Mouse (Mus musculus): ENCODE measurements around the gene Osbpl9.

The Osbpl9 gene

DNA sequence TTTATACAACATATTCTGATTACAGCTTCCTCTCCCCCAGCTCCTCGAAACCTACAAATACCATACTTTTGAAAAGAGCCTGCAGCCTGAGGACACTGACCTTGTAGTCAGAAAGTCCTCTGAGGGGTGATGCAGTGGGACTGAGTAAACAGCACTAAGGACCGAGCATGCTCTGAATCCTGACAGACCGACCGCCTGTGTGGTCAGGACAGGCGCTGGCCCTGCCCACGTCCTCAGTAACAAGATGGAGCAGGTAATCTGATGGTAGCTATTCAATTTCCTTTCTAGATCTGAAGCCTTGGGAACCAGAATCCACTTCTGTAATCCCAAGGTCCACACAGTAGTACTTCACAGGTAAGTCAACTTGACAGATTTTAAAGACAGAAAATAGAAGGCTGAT lies 93.1 kb downstream of the Osbpl9 start:
- peak; percentile 34 for DNase-seq (ENCODE audit: extremely low read depth, insufficient read length, low spot score)

DNA sequence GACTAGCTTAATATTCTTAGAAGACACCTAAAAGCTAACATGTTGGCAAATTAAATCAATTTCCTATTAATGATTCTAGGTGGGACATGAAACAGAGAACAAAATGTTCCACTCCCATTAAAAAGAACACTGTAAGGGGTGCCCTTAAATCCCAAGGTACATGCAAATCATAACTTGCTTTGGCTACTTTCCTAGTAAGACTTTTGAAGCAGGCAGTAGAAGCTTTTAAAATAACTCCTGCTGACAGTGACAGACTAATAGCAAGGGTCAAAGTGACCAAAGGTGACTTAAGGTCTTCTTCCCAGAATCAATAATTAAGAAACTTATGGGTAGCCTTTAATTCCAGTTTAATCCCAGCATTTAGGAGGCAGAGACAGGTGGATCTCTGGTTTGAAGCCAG lies 95.5 kb downstream of the Osbpl9 start:
- DNase-seq (ENCODE audit: extremely low read depth, insufficient read length, low spot score), result no peak

DNA sequence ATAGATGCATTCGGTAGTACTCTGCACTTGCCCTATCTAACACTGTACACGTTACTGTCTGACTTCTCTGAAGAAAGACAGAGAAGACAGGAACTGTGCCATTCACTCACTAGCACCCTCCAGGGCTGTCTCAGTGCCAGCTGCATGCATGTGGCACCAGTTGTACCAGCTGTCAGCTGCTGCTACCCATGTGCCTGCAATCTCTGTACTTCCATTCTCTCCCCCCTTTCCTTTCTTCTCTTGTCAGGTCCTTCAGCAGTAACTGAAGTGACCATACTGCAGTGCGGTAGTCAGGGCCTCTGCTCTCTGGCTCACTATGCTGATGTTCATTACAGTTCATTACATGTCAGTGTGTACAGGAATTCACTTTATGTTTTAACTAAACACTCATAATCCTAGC lies 96.0 kb downstream of the Osbpl9 start:
- no peak for DNase-seq (ENCODE audit: extremely low read depth, insufficient read length, low spot score)

DNA sequence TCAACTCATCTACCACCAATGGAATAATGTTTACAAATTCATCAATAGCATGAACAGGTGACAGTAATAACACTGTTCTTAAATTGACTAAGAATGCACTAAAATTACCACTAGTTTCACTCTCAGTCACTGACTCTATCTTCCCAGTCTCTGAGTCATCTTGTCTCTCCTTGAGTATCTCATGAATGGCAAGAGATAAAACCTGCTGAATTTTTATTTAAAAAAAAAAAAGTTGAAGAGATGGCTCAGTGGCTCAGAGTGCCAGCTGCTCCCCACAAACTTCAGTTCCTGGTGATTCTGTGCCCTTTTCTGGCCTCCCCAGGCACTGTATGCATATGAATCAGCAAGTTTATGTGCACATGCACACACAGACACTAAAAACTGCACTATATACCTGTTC lies 96.8 kb downstream of the Osbpl9 start:
- no peak for DNase-seq (ENCODE audit: extremely low read depth, insufficient read length, low spot score)

DNA sequence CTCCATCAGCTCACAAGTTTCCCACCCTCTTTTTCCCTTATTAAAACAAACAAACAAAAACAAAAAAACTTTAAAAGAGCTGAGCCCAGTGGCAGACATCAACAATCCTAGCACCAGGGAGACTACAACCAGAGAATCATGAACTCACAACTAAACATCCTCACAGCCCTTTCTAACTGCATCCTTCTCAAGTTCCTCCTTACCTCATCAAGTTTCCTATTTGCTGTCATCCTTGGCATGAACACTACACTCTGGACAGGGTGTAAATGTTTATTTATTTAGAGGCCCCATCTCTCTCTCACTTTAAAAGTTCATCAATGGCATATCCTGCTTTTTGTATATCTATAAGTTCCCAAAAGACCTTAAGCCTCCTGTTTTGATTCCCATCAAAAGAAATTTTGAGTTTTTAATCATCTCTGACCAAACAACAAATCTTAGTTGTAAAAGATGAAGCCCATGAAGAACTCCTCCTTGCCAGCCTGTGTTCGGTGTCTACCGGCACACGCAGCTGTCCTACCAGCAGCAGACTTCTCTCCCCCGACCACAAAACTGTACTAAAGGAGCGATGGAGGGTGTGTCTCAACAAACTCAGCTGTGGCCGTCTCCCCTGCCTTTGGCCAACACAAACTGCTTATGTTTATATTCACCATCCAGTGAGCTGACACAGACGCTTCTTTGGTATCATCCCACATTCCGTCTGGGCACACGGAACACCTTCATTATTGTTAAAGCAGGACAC lies 98.8 kb downstream of the Osbpl9 start:
- no peak for DNase-seq (ENCODE audit: extremely low read depth, insufficient read length, low spot score)

DNA sequence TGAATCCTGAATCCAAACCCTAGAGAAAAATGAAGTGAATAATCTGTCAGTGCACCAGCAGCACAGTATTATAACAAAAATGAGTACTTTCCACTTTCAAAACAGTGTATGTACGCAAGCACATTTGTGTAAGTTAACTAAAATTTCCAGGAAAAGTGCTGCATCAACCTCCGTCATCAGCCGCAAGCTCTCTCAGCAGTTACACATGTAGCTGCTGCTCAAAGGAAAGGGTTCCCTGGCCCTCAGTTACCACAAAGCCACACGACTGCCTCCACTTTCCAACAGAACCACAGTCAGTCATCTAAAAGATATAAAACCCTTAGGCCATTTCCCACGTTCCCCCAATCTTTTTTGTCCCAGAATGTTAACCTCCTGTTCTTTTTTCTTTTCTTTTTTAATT lies 99.5 kb downstream of the Osbpl9 start:
- no peak for DNase-seq (ENCODE audit: extremely low read depth, insufficient read length, low spot score)

DNA sequence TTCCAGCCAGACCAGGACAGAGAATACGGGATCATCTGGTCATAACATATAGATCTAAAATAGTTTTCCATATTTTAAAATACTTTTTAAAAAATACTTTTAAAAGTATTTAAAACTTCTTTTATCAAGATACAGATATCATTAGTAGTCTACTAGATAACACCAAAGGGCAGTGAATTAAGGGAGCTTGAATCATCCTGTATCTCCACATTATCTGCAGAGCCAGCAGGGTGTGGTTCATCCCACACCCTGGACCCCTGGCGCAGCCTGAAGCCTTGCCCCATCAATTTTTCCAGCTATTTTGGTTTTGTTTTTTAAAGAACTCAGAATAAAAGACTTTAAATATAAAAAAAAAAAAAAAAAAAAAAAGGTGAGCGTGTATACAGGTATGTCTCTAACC lies 103.2 kb downstream of the Osbpl9 start:
- no peak for DNase-seq (ENCODE audit: extremely low read depth, insufficient read length, low spot score)

DNA sequence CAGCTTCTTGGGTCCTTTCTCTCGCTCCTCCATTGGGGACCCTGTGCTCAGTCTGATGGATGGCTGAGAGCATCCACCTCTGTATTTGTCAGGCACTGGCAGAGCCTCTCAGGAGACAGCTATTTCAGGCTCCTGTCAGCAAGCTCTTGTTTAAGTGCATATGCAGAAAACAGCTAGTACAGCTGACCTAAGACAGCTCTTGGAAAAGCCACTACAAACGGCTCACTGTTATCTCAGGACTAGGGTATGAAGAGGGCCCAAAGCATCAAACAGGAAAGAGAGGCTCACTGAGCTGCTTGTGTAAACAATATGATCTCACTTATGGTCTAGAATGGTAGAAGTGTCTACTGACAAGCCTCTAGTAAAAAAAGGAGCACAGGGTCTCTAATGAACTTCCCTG lies 107.8 kb downstream of the Osbpl9 start:
- no peak for DNase-seq (ENCODE audit: extremely low read depth, insufficient read length, low spot score)

DNA sequence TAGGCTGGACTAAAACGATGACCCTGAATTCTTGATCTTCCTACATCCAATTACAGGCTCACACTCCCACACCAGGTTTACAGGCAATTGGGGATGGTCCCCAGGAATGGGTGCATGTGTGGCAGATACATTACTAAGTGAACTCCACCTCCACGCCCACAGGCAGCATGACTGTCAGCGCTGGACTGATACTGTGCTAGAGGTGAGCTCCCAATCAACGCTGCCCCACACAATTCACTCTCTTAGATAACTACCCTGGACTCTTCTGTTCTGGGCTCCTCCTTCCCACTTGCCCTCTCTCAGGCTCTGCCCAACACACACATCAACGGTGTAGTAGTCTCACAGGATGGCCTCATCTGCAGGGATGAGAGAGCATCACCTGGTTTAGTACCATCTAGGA lies 109.7 kb downstream of the Osbpl9 start:
- DNase-seq (ENCODE audit: extremely low read depth, insufficient read length, low spot score), result no peak

DNA sequence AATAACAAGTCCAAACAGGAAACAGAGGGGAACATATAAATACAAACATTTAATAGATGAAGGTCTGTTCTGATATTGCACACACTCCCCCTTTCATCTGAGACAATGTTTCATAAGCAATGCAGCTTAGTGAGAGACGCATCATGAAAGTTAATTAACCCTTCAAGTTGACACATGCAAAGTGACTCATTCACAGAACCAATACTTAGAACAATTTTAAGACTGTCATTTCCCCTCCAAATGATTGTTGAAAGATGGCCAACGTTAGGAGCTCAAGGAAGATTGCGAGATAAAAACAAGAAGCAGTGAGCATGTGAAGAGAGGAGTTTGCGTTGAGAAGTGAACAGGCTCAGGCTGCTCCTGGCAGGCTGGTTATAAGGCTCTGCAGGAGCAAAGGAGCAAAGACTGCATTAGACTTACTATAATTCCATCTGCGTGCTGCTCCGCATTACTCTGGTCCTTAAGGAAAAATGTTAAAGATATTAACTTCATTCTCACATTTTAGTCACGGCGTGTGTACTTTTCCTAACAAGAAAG lies 110.8 kb downstream of the Osbpl9 start:
- DNase-seq (ENCODE audit: extremely low read depth, insufficient read length, low spot score), result no peak

DNA sequence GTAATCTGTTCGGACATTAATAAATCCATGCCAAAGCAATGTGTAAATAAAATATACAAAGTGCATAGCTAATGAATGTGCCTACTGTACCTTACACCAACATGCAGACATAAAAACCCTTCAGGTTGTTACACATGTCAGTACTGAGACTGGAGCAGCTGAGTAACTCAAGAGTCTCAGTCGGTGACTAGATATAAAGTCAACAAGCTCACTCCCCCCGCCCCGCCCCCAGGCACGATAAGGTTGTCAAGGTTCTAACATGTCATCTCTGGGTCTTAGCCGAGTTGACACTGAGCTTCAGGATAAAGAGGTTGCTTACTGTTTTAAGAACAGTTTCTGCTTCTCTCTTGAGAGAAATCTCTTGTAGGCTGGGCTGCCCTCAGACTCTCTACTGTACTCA lies 112.1 kb downstream of the Osbpl9 start:
- no peak for DNase-seq (ENCODE audit: extremely low read depth, insufficient read length, low spot score)

DNA sequence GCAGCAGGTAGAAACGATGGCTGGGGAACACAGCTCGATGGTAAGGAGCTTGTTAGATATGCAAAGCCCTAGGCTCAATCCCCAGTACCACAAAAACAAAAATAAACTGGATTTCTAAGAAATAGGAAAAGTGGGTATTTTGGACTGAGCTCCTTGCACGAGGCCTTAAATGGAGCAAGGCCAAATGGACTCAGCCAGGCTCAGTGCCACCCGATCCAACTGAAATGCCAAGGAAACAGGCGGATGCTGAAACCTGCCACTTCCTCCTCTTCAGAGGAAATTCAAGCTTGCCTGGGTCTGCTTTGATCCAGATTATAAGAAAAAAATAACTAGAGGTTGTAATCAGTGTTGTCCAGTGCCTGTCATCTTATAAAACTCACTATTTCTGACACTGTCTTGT lies 112.9 kb downstream of the Osbpl9 start:
- DNase-seq (ENCODE audit: extremely low read depth, insufficient read length, low spot score), result no peak

DNA sequence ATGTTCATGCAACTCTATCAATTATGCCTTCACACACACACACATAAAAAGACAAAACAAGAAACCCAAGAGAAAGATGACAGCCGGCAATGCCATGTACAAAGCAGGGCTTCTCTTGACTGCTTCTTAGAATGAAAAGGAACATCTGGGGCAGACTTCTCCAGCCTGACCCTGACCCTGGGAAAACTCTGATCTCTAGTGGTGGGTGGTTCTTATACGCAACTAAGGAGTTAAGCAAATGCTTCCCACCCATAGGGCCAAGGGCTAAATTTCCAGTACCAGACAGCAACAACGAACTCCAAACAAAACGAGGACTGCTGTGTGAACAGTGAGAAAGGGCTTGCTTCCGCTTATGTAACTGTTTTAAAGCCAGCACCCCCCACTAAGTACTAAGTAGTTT lies 122.0 kb downstream of the Osbpl9 start:
- DNase-seq (ENCODE audit: extremely low read depth, insufficient read length, low spot score), result no peak

DNA sequence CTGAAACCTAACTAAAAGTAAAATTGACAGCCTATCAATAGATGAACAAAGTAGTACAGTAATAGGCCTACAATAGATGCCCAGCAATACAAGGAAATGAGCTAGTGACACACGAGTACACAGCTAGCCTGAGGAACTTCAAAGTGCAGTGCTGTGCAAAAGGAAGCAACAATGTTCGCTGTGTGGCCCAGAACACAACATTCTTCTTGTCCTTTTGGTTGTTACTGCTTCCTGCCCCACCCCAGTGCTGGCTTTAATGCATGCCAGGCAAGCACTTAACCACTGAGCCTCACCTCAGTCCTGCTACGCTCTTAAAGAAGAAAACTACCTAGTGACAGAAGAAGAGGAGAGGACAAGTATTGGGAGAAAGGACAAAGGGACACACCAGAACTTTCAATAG lies 122.4 kb downstream of the Osbpl9 start:
- DNase-seq (ENCODE audit: extremely low read depth, insufficient read length, low spot score), result no peak

DNA sequence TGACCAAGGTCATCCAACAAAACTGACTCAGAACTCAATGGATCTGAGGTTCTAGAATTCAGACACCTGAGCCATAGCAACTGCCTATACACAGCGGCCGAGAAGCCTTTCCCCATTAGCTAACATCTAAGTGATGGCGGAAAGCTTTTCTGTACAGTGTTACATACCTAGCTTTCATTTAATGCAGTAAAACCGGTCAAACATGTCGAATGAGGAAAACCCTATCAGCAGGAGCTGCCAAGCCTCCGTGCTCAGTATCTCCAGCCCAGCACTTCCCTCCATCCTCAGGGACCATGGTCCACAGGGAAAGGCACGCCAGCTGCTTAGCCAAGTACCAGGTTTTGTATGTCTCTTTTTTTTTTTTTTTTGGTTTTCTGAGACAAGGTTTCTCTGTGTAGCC lies 123.1 kb downstream of the Osbpl9 start:
- DNase-seq (ENCODE audit: extremely low read depth, insufficient read length, low spot score), result no peak

DNA sequence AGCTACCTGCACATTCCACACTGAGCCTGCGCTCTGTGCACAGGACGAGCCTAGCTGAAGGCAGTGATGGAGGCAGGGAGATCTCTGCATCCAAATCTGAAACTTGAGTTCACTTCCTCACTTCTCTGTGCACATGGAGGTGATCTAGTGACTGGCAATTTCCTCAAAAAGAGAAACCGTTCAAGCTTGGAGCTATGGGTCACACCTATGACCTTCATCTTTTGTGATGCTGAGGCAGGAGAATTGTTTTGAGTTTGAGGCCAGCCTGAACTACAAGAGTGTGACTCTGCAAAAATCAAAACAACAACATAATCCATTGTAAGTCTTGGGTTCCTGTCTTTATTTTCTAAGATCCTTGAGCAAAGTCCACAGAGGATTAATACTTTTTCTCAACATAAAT lies 128.8 kb downstream of the Osbpl9 start:
- DNase-seq (ENCODE audit: extremely low read depth, insufficient read length, low spot score), result no peak

DNA sequence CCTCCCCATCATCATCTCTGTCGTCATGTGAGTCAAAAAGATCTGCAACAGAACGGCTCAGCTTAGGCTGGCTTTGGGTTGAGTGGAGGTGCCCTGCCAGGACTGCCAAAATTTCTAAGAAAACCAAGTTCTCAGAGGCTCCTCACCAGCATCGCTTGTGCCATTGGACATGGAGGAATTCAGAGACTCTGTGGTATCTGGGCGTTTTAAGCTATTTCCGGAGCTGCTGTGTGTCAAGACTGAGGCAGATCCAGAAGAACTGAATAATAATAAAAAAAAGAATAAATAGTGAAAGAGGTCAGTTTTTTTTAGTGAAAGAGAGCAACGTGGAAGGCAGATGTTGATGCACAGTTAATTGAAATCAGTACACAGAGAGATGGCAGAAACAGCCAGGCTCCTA lies 129.2 kb downstream of the Osbpl9 start:
- no peak for DNase-seq (ENCODE audit: extremely low read depth, insufficient read length, low spot score)

DNA sequence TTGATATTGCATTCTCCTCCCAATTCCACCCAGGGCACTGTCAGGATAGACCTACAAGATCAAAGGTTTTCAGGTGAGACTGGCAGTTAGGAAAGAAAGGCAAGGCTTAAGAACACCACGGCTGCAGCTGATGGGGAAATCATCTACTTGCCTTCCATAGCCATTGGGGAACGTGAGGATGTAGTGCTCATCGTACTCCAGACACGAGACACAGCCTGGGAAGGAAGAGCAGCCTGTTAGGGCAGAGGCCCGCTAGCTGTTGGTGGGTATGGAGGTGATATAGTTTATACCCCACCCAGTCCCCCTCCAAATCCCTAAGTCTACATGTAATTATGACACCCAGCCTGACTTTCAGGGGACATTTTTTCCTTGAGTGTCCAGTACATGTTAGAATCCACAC lies 136.4 kb downstream of the Osbpl9 start:
- DNase-seq (ENCODE audit: extremely low read depth, insufficient read length, low spot score), result no peak

DNA sequence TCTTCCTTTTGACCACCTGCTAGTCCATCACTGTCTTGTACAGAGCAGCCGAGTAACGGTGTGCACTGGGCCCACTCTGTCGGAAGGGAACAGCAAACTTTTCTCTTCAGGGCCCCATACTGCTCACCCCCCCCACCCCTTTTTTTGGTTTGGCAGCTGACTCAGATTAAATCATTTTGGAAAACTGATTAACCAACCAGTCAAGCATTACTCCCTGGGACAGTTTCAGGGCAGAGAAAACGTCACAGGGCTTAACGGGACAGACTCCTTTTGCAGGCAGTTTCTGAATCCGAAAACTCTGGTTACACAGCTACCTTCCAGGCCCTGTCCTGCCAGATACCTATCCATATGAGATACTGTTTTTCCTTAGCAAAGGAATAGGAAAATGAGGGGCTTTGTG lies 137.1 kb downstream of the Osbpl9 start:
- no peak for DNase-seq (ENCODE audit: extremely low read depth, insufficient read length, low spot score)

DNA sequence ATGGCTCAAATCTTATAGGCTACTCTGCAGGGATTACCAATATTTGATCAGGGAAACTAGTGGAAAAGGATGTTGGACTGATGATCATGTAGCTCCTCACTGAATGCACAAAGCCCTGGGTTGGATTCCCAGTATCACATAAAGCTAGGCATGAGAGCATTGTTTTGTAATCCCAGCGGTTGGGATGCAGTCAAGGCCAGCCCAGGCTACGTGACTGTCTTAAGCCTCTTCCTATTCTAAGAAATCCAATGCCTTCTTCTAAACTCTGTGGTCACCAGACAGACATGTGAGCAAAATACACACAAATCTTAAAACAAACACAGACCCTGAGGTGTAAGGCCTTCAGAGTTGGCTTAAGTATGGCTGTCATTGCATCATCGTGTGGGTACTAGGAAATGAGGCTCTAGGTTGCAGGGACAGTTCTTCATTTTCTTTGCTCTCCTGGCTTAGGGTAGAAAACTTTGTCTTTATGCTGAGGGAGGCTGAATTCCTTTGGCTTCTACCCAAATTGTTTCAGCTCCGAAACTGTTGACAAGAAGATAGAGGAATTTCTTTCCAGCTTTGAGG lies 142.7 kb downstream of the Osbpl9 start:
- no peak for DNase-seq (ENCODE audit: extremely low read depth, insufficient read length, low spot score)

DNA sequence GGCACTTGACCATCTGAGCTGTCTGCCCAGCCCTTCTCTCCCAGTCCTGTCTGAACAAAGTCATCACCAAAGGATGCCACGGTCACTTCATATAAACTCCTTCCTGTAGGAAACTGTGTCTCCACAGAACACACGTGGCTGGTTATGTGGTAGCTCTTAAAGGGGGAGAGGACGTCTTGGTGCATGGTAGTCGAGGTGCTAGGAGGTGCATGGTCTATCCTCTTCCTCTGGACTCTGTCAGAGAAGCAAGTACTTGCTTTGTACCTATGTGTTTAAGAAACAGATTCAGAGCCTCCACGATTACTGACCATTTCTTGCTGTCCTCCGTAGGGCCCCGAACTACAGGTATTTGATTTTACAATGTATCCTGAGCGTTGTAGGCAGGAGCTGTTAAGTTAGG lies 144.4 kb downstream of the Osbpl9 start:
- DNase-seq (ENCODE audit: extremely low read depth, insufficient read length, low spot score), result no peak

DNA sequence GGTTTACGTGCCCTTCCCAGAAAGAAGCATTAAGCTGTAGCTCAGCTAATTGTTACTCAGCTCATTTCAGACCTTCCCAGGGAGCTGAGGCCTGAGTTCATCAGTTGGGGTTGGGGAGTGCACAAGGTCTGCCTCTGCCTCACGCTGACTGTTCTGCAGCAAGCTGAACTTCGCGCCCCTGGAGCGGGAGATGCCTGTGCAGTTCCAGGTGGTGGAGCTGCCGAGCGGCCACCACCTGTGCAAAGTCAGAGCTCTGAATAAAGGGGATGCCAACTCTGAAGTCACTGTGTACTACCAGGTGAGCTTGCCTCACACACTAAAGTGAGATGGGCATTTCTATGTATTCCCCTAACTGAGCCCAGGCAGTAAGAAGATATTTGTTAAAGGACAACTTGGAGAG lies 145.7 kb downstream of the Osbpl9 start:
- no peak for DNase-seq (ENCODE audit: extremely low read depth, insufficient read length, low spot score)

DNA sequence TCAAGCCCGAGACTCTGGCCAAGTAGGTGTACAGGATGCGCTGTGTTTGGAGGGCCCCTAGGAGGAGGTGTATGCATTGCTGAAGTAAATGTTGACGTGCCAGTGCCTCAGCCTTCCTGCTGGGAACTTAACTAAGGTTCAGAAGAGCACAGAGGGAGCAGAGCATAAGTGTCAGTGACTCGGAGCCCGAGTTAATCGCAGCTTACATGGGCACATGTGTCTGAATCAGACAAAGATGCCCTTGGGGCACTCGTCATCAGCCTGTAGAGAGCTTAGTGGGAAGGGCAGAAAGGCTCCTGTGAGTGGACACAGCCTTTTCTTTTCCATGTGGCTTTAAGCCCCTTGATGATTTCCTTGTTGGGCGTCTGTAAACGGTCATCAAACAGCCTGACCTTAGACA lies 148.1 kb downstream of the Osbpl9 start:
- DNase-seq (ENCODE audit: extremely low read depth, insufficient read length, low spot score), result no peak
